Mouse (Mus musculus) liver, postnatal 0 days (tissue): ENCODE results near the gene Fzd1.

Experiments used
- CTCF ChIP-seq: sonication (generic); IDR thresholded peaks from 2 replicates; pipeline ENCODE4 v1.5.1; 2016; ENCODE audit warnings: antibody characterized with exemption, low read depth
- EP300 ChIP-seq: IDR thresholded peaks from 2 replicates; pipeline ENCODE4 v1.6.1; 2016; ENCODE audit warnings: antibody characterized with exemption, low read depth, mild to moderate bottlenecking

DNA sequence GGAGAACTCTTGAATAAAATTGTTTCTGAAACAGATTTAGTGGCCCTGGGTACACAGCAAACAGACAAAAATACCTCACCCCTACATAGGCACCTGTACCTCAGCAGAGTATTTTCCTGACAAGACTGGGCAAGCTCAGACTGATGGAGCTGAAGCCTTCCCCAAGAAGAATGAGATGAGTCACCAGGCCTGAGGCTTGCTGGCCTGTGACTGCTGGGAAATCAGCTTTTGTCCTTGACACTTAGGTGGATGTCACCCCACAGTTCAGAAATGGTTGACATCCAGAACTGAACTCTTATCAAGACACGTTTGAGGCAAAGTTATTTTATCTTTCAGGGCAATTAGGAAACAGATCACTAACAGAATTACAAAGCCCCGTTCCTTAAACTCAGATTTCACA lies 10.1 kb upstream of the Fzd1 start:
- TF ChIP-seq CTCF (no peak), EP300 (no peak)
